Mouse (Mus musculus) G1E (cell line): ENCODE results near the gene Pdzd2. TPM values are rescaled to one million over a fixed set of nuclear protein-coding genes. Genes with fewer than 3 reads are reported as not detected.

Experiments
- ATAC-seq: 2 replicates; pipeline ENCODE4 v1.8.0; 2016; ENCODE audit warnings: mild to moderate bottlenecking; ENCODE audit not compliant: insufficient number of reproducible peaks, poor library complexity, low FRiP score, severe bottlenecking; ENCODE audit errors: extremely low read depth
- DNase-seq: peaks from one replicate; pipeline ENCODE4 v3.0.0; 2012; ENCODE audit warnings: low spot score
- H3K27me3 ChIP-seq: 2 replicates; pipeline ENCODE4 v1.6.1; 2012; ENCODE audit warnings: mild to moderate bottlenecking, low read length, inconsistent platforms; ENCODE audit not compliant: insufficient read depth
- H3K36me3 ChIP-seq: replicated peaks from 2 replicates; pipeline ENCODE3; 2012; ENCODE audit warnings: mild to moderate bottlenecking, inconsistent platforms
- H3K4me1 ChIP-seq: 2 replicates; pipeline ENCODE4 v1.6.1; 2012; ENCODE audit warnings: low read depth, low read length, inconsistent platforms, mixed read lengths; ENCODE audit not compliant: insufficient read depth
- H3K4me3 ChIP-seq: 2 replicates; pipeline ENCODE4 v1.5.1; 2012; ENCODE audit warnings: low read depth, mild to moderate bottlenecking, inconsistent platforms, low read length, moderate library complexity, mixed read lengths
- H3K9me3 ChIP-seq: replicated peaks from 2 replicates; pipeline ENCODE4 v1.6.1; 2012; ENCODE audit warnings: inconsistent platforms
- CTCF ChIP-seq: IDR thresholded peaks from 2 replicates; pipeline ENCODE4 v1.5.1; 2012; ENCODE audit warnings: low read depth, low read length, inconsistent platforms, mixed read lengths
- GATA1 ChIP-seq: IDR thresholded peaks from 2 replicates; pipeline ENCODE4 v1.6.1; 2012; ENCODE audit warnings: borderline replicate concordance, low read length, inconsistent platforms, mixed read lengths
- GATA2 ChIP-seq: IDR thresholded peaks from 2 replicates; pipeline ENCODE4 v1.6.1; 2012; ENCODE audit warnings: low read depth, low read length, inconsistent platforms, borderline replicate concordance
- POLR2AphosphoS5 ChIP-seq: IDR thresholded peaks from 2 replicates; pipeline ENCODE4 v1.6.1; 2012; ENCODE audit warnings: low read depth, low read length, inconsistent platforms; ENCODE audit not compliant: insufficient replicate concordance
- TAL1 ChIP-seq: conservative IDR thresholded peaks from 2 replicates; pipeline ENCODE4 v1.6.1; 2012; ENCODE audit warnings: low read depth, low read length, inconsistent platforms, mixed read lengths
- polyA plus RNA-seq: library from polyadenylated mRNA; stranded (reverse); fragments of >175 nt; gene quantifications from 2 replicates; pipeline ENCODE4 v1.2.3, GENCODE M21; 2012
- total RNA-seq, 2 experiments: library from RNA; stranded (forward) in 1 of 2; stranded (reverse) in 1 of 2; fragments of 200-1000 nt in 1 of 2; fragments of >200 nt in 1 of 2; fragmentation: Nextera tagmentation in 1 of 2; gene quantifications; 2 replicates each; pipeline ENCODE4 v1.2.3; 2014 to 2017

The Pdzd2 gene
- total and polyA plus RNA-seq, 3 experiments, result 0.18 to 1.8 (median 0.98) TPM

DNA sequence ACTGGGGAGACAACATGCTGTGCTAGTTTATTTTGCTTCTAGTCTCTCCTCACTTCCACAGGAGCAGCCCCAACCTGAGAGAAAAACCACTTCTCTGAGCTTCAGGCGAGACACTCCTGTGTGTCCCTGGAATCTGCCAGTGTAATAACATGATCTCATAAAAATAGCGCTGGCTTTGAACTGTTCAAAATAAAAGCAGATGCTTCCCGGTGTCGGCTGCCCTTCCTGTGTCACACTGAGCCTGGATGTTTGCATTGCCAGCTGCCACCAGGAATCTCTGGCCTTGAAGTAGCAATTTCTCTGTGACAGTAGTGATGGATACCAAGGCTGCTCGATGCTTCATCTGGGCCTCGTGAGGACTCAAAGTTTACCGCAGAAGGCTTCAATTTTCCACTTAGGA lies 282.9 kb downstream of the Pdzd2 start:
- TF ChIP-seq POLR2AphosphoS5, result no peak
- no peak for TF ChIP-seq CTCF
- no peak for TF ChIP-seq GATA2
- TF ChIP-seq GATA1, result no peak
- no peak for TF ChIP-seq TAL1
- H3K4me3 ChIP-seq, result no peak overlapping the region
- H3K36me3 ChIP-seq, result no peaks in the 10 kb centered on the region
- DNase-seq, result no peak
- no peaks in the 10 kb centered on the region for H3K9me3 ChIP-seq
- no peaks in the 10 kb centered on the region for H3K4me1 ChIP-seq
- ATAC-seq, result no peak
- H3K27me3 ChIP-seq, result peaks cover 3% of the 10 kb centered on the region; the same call in 1 of the 2 replicates

DNA sequence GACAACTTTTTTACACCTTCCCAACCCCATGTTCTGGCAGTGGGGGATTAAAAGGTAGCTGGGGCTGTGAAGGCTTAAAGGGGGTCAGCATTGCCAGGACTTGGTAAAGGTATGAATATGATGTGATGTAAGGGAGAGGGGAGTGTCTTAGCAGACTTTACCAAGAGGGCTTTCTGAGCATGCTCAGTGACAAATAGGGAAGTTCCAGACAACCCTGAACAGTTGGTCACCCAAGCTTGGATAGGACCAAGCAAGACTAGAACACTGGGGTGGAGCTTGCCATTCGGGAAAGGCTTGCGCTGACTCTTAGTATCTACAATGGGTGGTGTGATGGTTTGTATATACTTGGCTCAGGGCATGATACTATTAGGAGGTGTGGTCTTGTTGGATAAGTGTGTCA lies 286.4 kb downstream of the Pdzd2 start:
- H3K4me3 ChIP-seq, result no peak overlapping the region
- no peaks in the 10 kb centered on the region for H3K9me3 ChIP-seq
- H3K27me3 ChIP-seq, result peaks cover 5% of the 10 kb centered on the region
- ATAC-seq (no peak), DNase-seq (no peak)
- H3K4me1 ChIP-seq, result no peaks in the 10 kb centered on the region
- no peak for TF ChIP-seq POLR2AphosphoS5
- TF ChIP-seq TAL1, result no peak
- no peak for TF ChIP-seq GATA1
- TF ChIP-seq GATA2, result no peak
- no peak for TF ChIP-seq CTCF
- no peaks in the 10 kb centered on the region for H3K36me3 ChIP-seq

DNA sequence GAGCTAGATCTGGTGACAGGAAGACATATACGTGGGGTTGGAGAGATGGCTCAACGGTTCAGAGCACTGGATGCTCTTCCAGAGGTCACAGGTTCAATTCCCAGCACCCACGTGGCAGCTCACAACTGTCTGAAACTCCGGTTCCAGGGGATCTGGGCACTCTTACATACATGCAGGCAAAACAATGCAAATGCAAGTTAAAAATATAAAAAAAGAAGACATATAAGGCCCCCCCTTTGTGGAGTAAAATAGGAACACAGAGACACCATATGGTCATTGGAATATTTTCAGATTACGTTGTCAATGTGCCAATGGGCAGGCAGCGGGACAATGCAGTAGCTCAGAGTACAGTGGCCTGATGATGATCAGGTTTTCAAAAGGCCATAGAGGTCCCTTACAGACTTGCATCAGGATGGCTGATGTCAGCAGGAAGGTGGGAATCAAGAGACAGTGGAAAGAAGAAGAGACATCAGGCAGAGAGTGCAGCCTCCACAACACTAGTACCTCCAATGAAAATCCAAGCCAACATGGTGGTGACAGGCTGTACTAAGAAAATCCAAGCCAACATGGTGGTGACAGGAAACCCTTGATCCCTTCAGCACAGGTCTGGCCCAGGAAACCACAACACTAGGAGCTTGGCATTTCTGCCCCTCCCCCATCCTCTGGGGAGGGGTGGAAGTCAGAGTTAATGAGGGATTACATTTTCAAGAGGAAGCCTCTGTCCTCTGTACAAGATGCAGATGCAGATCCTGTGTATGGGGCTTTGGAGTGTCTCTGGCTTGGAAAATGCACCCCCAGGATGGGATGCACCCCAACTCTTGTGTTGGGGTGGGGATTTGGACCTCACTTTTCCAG lies 287.4 kb downstream of the Pdzd2 start:
- H3K9me3 ChIP-seq, result no peaks in the 10 kb centered on the region
- peaks cover 4% of the 10 kb centered on the region for H3K27me3 ChIP-seq
- ATAC-seq, result no peak
- H3K4me3 ChIP-seq, result no peak overlapping the region
- TF ChIP-seq GATA2 (no peak), GATA1 (no peak), CTCF (no peak), POLR2AphosphoS5 (no peak), TAL1 (no peak)
- DNase-seq, result no peak
- H3K4me1 ChIP-seq, result no peaks in the 10 kb centered on the region
- H3K36me3 ChIP-seq, result no peaks in the 10 kb centered on the region

GRCm38 (mm10) chr15:12451448-12451847 lies 288.3 kb downstream of the Pdzd2 start:
- Histone ChIP-seq H3K4me3 (no peak overlapping the region), H3K36me3 (no peaks in the 10 kb centered on the region), H3K9me3 (no peaks in the 10 kb centered on the region), H3K4me1 (no peaks in the 10 kb centered on the region), H3K27me3 (peaks cover 8% of the 10 kb centered on the region)
- no peak for DNase-seq
- ATAC-seq, result no peak
- TF ChIP-seq POLR2AphosphoS5 (no peak), GATA2 (no peak), GATA1 (no peak), CTCF (no peak)

- Histone ChIP-seq H3K9me3 (no peaks in the 10 kb centered on the region), H3K36me3 (no peaks in the 10 kb centered on the region), H3K4me1 (no peaks in the 10 kb centered on the region), H3K27me3 (peaks cover 8% of the 10 kb centered on the region), H3K4me3 (no peak overlapping the region)
- no peak for ATAC-seq
- no peak for DNase-seq
- TF ChIP-seq GATA2 (no peak), TAL1 (no peak), CTCF (no peak)
Observed at GRCm38 (mm10) chr15:12450790-12451189, 288.9 kb downstream of the Pdzd2 start.

GRCm38 (mm10) chr15:12449321-12449720 lies 290.4 kb downstream of the Pdzd2 start:
- DNase-seq, result no peak
- no peak for TF ChIP-seq POLR2AphosphoS5
- no peak for TF ChIP-seq CTCF
- no peak for TF ChIP-seq TAL1
- no peak for TF ChIP-seq GATA1
- TF ChIP-seq GATA2, result no peak
- Histone ChIP-seq H3K36me3 (no peaks in the 10 kb centered on the region), H3K4me1 (no peaks in the 10 kb centered on the region), H3K9me3 (no peaks in the 10 kb centered on the region), H3K4me3 (no peak overlapping the region), H3K27me3 (peaks cover 8% of the 10 kb centered on the region)
- ATAC-seq, result no peak

- Histone ChIP-seq H3K9me3 (no peaks in the 10 kb centered on the region), H3K36me3 (no peaks in the 10 kb centered on the region), H3K4me3 (no peak overlapping the region), H3K4me1 (no peaks in the 10 kb centered on the region), H3K27me3 (peaks cover 8% of the 10 kb centered on the region)
- TF ChIP-seq GATA2 (no peak), TAL1 (no peak), GATA1 (no peak), CTCF (no peak), POLR2AphosphoS5 (no peak)
- DNase-seq (no peak), ATAC-seq (no peak)
Observed at GRCm38 (mm10) chr15:12447021-12447434, 292.7 kb downstream of the Pdzd2 start.
